Mouse (Mus musculus): ENCODE results near the gene Fmo5. TPM values are rescaled to one million over a fixed set of nuclear protein-coding genes. Genes with fewer than 3 reads are reported as not detected.

The Fmo5 gene
- polyA plus RNA-seq, 1 experiment from 2014 or later = 26.4 TPM

GRCm38 (mm10) chr3:97634288-97634761, 5.7 kb downstream of the Fmo5 start:
- ATAC-seq (ENCODE audit: low FRiP score, low TSS enrichment) = peak; percentile 61
- WGBS = 24% methylated on average over 3 of the region's 3 CpGs
- no peak overlapping the region for H3K4me2 ChIP-seq (replicated peaks; ENCODE audit: low read depth)
- TF ChIP-seq CTCF (IDR thresholded peaks at IDR 0.05; ENCODE audit: low read depth) = peak; percentile 50
- peak; percentile 38 for TF ChIP-seq EP300 (optimal IDR thresholded peaks at IDR 0.05)
- H3K36me3 ChIP-seq (ENCODE audit: control insufficient read depth, insufficient read depth, low read length) = no peaks in the 10 kb centered on the region
- peak; percentile 55 for DNase-seq (ENCODE audit: low spot score)
- no peaks in the 10 kb centered on the region for H3K4me1 ChIP-seq (replicated peaks; ENCODE audit: control insufficient read depth, insufficient read depth)
- H3K27ac ChIP-seq (replicated peaks) = peak overlapping the region; percentile 53
- no peaks in the 10 kb centered on the region for H3K9me3 ChIP-seq (ENCODE audit: control insufficient read depth, low read length)
- no peak overlapping the region for H3K9ac ChIP-seq (ENCODE audit: low read length)
- H3K4me3 ChIP-seq (ENCODE audit: low read depth, low read length) = no peak overlapping the region
- H3K27me3 ChIP-seq (ENCODE audit: control insufficient read depth, insufficient read depth, low read length) = no peaks in the 10 kb centered on the region

- Histone ChIP-seq H3K4me3 (ENCODE audit: low read depth, low read length) (no peak overlapping the region), H3K27me3 (ENCODE audit: control insufficient read depth, insufficient read depth, low read length) (no peaks in the 10 kb centered on the region), H3K4me1 (replicated peaks; ENCODE audit: control insufficient read depth, insufficient read depth) (no peaks in the 10 kb centered on the region), H3K27ac (replicated peaks) (0 out of 2 replicates have a peak overlapping the region, but pooled peaks have one; percentile 8), H3K4me2 (replicated peaks; ENCODE audit: low read depth) (no peak overlapping the region), H3K9ac (ENCODE audit: low read length) (no peak overlapping the region), H3K36me3 (ENCODE audit: control insufficient read depth, insufficient read depth, low read length) (no peaks in the 10 kb centered on the region), H3K9me3 (ENCODE audit: control insufficient read depth, low read length) (no peaks in the 10 kb centered on the region)
- DNase-seq (ENCODE audit: low spot score) (no peak), ATAC-seq (ENCODE audit: low FRiP score, low TSS enrichment) (0 out of 2 replicates have a peak, but pooled peaks have one; percentile 18)
- WGBS = 88% methylated on average over 4 of the region's 4 CpGs
- TF ChIP-seq CTCF (IDR thresholded peaks at IDR 0.05; ENCODE audit: low read depth) (no peak), EP300 (optimal IDR thresholded peaks at IDR 0.05) (no peak)
Observed at GRCm38 (mm10) chr3:97641396-97641795, 12.8 kb downstream of the Fmo5 start.

- TF ChIP-seq EP300 (optimal IDR thresholded peaks at IDR 0.05) (no peak), CTCF (IDR thresholded peaks at IDR 0.05; ENCODE audit: low read depth) (no peak)
- Histone ChIP-seq H3K4me1 (replicated peaks; ENCODE audit: control insufficient read depth, insufficient read depth) (no peaks in the 10 kb centered on the region), H3K9me3 (ENCODE audit: control insufficient read depth, low read length) (no peaks in the 10 kb centered on the region), H3K4me3 (ENCODE audit: low read depth, low read length) (no peak overlapping the region), H3K27me3 (ENCODE audit: control insufficient read depth, insufficient read depth, low read length) (no peaks in the 10 kb centered on the region), H3K4me2 (replicated peaks; ENCODE audit: low read depth) (no peak overlapping the region), H3K27ac (replicated peaks) (peak overlapping the region; percentile 40; the same call in 1 of the 2 replicates), H3K9ac (ENCODE audit: low read length) (no peak overlapping the region), H3K36me3 (ENCODE audit: control insufficient read depth, insufficient read depth, low read length) (no peaks in the 10 kb centered on the region)
- 70% methylated on average over 9 of the region's 9 CpGs for WGBS
- DNase-seq (ENCODE audit: low spot score) (peak; percentile 62), ATAC-seq (ENCODE audit: low FRiP score, low TSS enrichment) (peak; percentile 87)
Observed at GRCm38 (mm10) chr3:97642001-97642400, 13.4 kb downstream of the Fmo5 start.

GRCm38 (mm10) chr3:97648518-97648917, 19.9 kb downstream of the Fmo5 start:
- H3K4me2 ChIP-seq (replicated peaks; ENCODE audit: low read depth) = no peak overlapping the region
- DNase-seq (ENCODE audit: low spot score) (no peak), ATAC-seq (ENCODE audit: low FRiP score, low TSS enrichment) (peak; percentile 26; the same call in 1 of the 2 replicates)
- WGBS = 28% methylated on average over 1 of the region's 1 CpGs
- H3K27me3 ChIP-seq (ENCODE audit: control insufficient read depth, insufficient read depth, low read length) = no peaks in the 10 kb centered on the region
- no peak overlapping the region for H3K27ac ChIP-seq (replicated peaks)
- no peak overlapping the region for H3K9ac ChIP-seq (ENCODE audit: low read length)
- no peak overlapping the region for H3K4me3 ChIP-seq (ENCODE audit: low read depth, low read length)
- TF ChIP-seq EP300 (optimal IDR thresholded peaks at IDR 0.05) = no peak
- H3K4me1 ChIP-seq (replicated peaks; ENCODE audit: control insufficient read depth, insufficient read depth) = no peaks in the 10 kb centered on the region
- H3K36me3 ChIP-seq (ENCODE audit: control insufficient read depth, insufficient read depth, low read length) = no peaks in the 10 kb centered on the region
- no peaks in the 10 kb centered on the region for H3K9me3 ChIP-seq (ENCODE audit: control insufficient read depth, low read length)

GRCm38 (mm10) chr3:97649022-97649421, 20.4 kb downstream of the Fmo5 start:
- Histone ChIP-seq H3K27ac (replicated peaks) (no peak overlapping the region), H3K4me1 (replicated peaks; ENCODE audit: control insufficient read depth, insufficient read depth) (no peaks in the 10 kb centered on the region), H3K4me2 (replicated peaks; ENCODE audit: low read depth) (no peak overlapping the region), H3K9me3 (ENCODE audit: control insufficient read depth, low read length) (no peaks in the 10 kb centered on the region), H3K9ac (ENCODE audit: low read length) (no peak overlapping the region), H3K36me3 (ENCODE audit: control insufficient read depth, insufficient read depth, low read length) (no peaks in the 10 kb centered on the region), H3K27me3 (ENCODE audit: control insufficient read depth, insufficient read depth, low read length) (no peaks in the 10 kb centered on the region), H3K4me3 (ENCODE audit: low read depth, low read length) (no peak overlapping the region)
- 47% methylated on average over 3 of the region's 3 CpGs for WGBS
- DNase-seq (ENCODE audit: low spot score) = no peak
- no peak for TF ChIP-seq CTCF (IDR thresholded peaks at IDR 0.05; ENCODE audit: low read depth)
- TF ChIP-seq EP300 (optimal IDR thresholded peaks at IDR 0.05) = no peak
- no peak for ATAC-seq (ENCODE audit: low FRiP score, low TSS enrichment)

- no peak overlapping the region for H3K4me2 ChIP-seq (replicated peaks; ENCODE audit: low read depth)
- H3K27me3 ChIP-seq (ENCODE audit: control insufficient read depth, insufficient read depth, low read length) = no peaks in the 10 kb centered on the region
- no peak overlapping the region for H3K27ac ChIP-seq (replicated peaks)
- no peak for DNase-seq (ENCODE audit: low spot score)
- H3K36me3 ChIP-seq (ENCODE audit: control insufficient read depth, insufficient read depth, low read length) = no peaks in the 10 kb centered on the region
- no peak overlapping the region for H3K4me3 ChIP-seq (ENCODE audit: low read depth, low read length)
- no peaks in the 10 kb centered on the region for H3K4me1 ChIP-seq (replicated peaks; ENCODE audit: control insufficient read depth, insufficient read depth)
- H3K9ac ChIP-seq (ENCODE audit: low read length) = no peak overlapping the region
- WGBS = 54% methylated on average over 6 of the region's 6 CpGs
- ATAC-seq (ENCODE audit: low FRiP score, low TSS enrichment) = no peak
- TF ChIP-seq EP300 (optimal IDR thresholded peaks at IDR 0.05) = no peak
- TF ChIP-seq CTCF (IDR thresholded peaks at IDR 0.05; ENCODE audit: low read depth) = no peak
- H3K9me3 ChIP-seq (ENCODE audit: control insufficient read depth, low read length) = no peaks in the 10 kb centered on the region
Observed at GRCm38 (mm10) chr3:97649469-97649868, 20.9 kb downstream of the Fmo5 start.

Measured in stomach, postnatal 0 days (tissue).